Mouse (Mus musculus): ENCODE results near the gene Slc7a1.

- TF ChIP-seq POLR2A (IDR thresholded peaks at IDR 0.05; ENCODE audit: borderline replicate concordance, control insufficient read depth, low read depth, low read length) (no peak), CTCF (IDR thresholded peaks at IDR 0.05; ENCODE audit: control insufficient read depth, insufficient read depth, low read length) (no peak)
Observed at GRCm38 (mm10) chr5:148288804-148289203, 110.9 kb downstream of the Slc7a1 start.

Data from bone marrow, adult 2 months (tissue).